Mouse (Mus musculus): ENCODE results near the gene P4ha2. TPM values are rescaled to one million over a fixed set of nuclear protein-coding genes. Genes with fewer than 3 reads are reported as not detected.
A peak's percentile ranks its signal among the peaks of the same experiment; 100 is the strongest.

P4ha2 gene
- polyA plus RNA-seq, 1 experiment = 23.4 TPM

- DNase-seq = no peak
- H3K36me3 ChIP-seq (ENCODE audit: control insufficient read depth, insufficient read depth, low read length) = no peaks in the 10 kb centered on the region
- WGBS = 74% methylated on average over 2 of the region's 2 CpGs
- no peak overlapping the region for H3K4me3 ChIP-seq (ENCODE audit: insufficient read depth, low read depth, low read length)
- TF ChIP-seq POLR2A (IDR thresholded peaks at IDR 0.05; ENCODE audit: low read depth, low read length) = no peak
- TF ChIP-seq CTCF (conservative IDR thresholded peaks at IDR 0.05; ENCODE audit: insufficient read depth, insufficient read length, low read depth, low read length) = no peak
- H3K27ac ChIP-seq (ENCODE audit: insufficient read depth, low read depth, low read length) = no peak overlapping the region
- H3K27me3 ChIP-seq (replicated peaks; ENCODE audit: control insufficient read depth, insufficient read depth, low read length) = no peaks in the 10 kb centered on the region
- H3K4me1 ChIP-seq (ENCODE audit: control insufficient read depth, insufficient read depth, low read length) = no peaks in the 10 kb centered on the region; the same call in 1 of the 2 replicates
These were observed 42.5 kb upstream of the P4ha2 start for GRCm38 (mm10) chr11:54057428-54057827.

- WGBS = 83% methylated on average over 10 of the region's 10 CpGs
- DNase-seq = no peak
- Histone ChIP-seq H3K4me3 (ENCODE audit: insufficient read depth, low read depth, low read length) (no peak overlapping the region), H3K27me3 (replicated peaks; ENCODE audit: control insufficient read depth, insufficient read depth, low read length) (no peaks in the 10 kb centered on the region), H3K27ac (ENCODE audit: insufficient read depth, low read depth, low read length) (no peak overlapping the region), H3K4me1 (ENCODE audit: control insufficient read depth, insufficient read depth, low read length) (peaks cover 1% of the 10 kb centered on the region; the same call in 1 of the 2 replicates), H3K36me3 (ENCODE audit: control insufficient read depth, insufficient read depth, low read length) (no peaks in the 10 kb centered on the region)
- TF ChIP-seq POLR2A (IDR thresholded peaks at IDR 0.05; ENCODE audit: low read depth, low read length) (no peak), CTCF (conservative IDR thresholded peaks at IDR 0.05; ENCODE audit: insufficient read depth, insufficient read length, low read depth, low read length) (no peak)
These were observed 41.8 kb upstream of the P4ha2 start for GRCm38 (mm10) chr11:54058056-54058617.

GRCm38 (mm10) chr11:54058643-54059042 lies 41.3 kb upstream of the P4ha2 start:
- Histone ChIP-seq H3K4me1 (ENCODE audit: control insufficient read depth, insufficient read depth, low read length) (peaks cover 4% of the 10 kb centered on the region; the same call in 1 of the 2 replicates), H3K27ac (ENCODE audit: insufficient read depth, low read depth, low read length) (no peak overlapping the region), H3K36me3 (ENCODE audit: control insufficient read depth, insufficient read depth, low read length) (no peaks in the 10 kb centered on the region), H3K4me3 (ENCODE audit: insufficient read depth, low read depth, low read length) (no peak overlapping the region), H3K27me3 (replicated peaks; ENCODE audit: control insufficient read depth, insufficient read depth, low read length) (no peaks in the 10 kb centered on the region)
- WGBS = 74% methylated on average over 6 of the region's 6 CpGs
- DNase-seq = no peak
- TF ChIP-seq POLR2A (IDR thresholded peaks at IDR 0.05; ENCODE audit: low read depth, low read length) = no peak
- no peak for TF ChIP-seq CTCF (conservative IDR thresholded peaks at IDR 0.05; ENCODE audit: insufficient read depth, insufficient read length, low read depth, low read length)

GRCm38 (mm10) chr11:54059526-54059925 lies 40.4 kb upstream of the P4ha2 start:
- Histone ChIP-seq H3K4me1 (ENCODE audit: control insufficient read depth, insufficient read depth, low read length) (0 out of 2 replicates have a peak, but pooled peaks cover 4% of the 10 kb centered on the region), H3K4me3 (ENCODE audit: insufficient read depth, low read depth, low read length) (no peak overlapping the region), H3K27ac (ENCODE audit: insufficient read depth, low read depth, low read length) (no peak overlapping the region), H3K36me3 (ENCODE audit: control insufficient read depth, insufficient read depth, low read length) (no peaks in the 10 kb centered on the region), H3K27me3 (replicated peaks; ENCODE audit: control insufficient read depth, insufficient read depth, low read length) (no peaks in the 10 kb centered on the region)
- no peak for DNase-seq
- TF ChIP-seq POLR2A (IDR thresholded peaks at IDR 0.05; ENCODE audit: low read depth, low read length) = no peak
- TF ChIP-seq CTCF (conservative IDR thresholded peaks at IDR 0.05; ENCODE audit: insufficient read depth, insufficient read length, low read depth, low read length) = no peak
- 100% methylated on average over 1 of the region's 1 CpGs for WGBS

GRCm38 (mm10) chr11:54060316-54060715 lies 39.6 kb upstream of the P4ha2 start:
- Histone ChIP-seq H3K4me1 (ENCODE audit: control insufficient read depth, insufficient read depth, low read length) (0 out of 2 replicates have a peak, but pooled peaks cover 4% of the 10 kb centered on the region), H3K4me3 (ENCODE audit: insufficient read depth, low read depth, low read length) (no peak overlapping the region), H3K27ac (ENCODE audit: insufficient read depth, low read depth, low read length) (peak overlapping the region; percentile 25; the same call in 1 of the 2 replicates), H3K27me3 (replicated peaks; ENCODE audit: control insufficient read depth, insufficient read depth, low read length) (no peaks in the 10 kb centered on the region), H3K36me3 (ENCODE audit: control insufficient read depth, insufficient read depth, low read length) (no peaks in the 10 kb centered on the region)
- peak; percentile 71 for DNase-seq
- TF ChIP-seq POLR2A (IDR thresholded peaks at IDR 0.05; ENCODE audit: low read depth, low read length) (no peak), CTCF (conservative IDR thresholded peaks at IDR 0.05; ENCODE audit: insufficient read depth, insufficient read length, low read depth, low read length) (no peak)
- WGBS = 39% methylated on average over 9 of the region's 9 CpGs

GRCm38 (mm10) chr11:54062086-54062752 lies 37.7 kb upstream of the P4ha2 start:
- peak; percentile 56 for DNase-seq
- no peaks in the 10 kb centered on the region for H3K36me3 ChIP-seq (ENCODE audit: control insufficient read depth, insufficient read depth, low read length)
- 0 out of 2 replicates have a peak, but pooled peaks cover 4% of the 10 kb centered on the region for H3K4me1 ChIP-seq (ENCODE audit: control insufficient read depth, insufficient read depth, low read length)
- TF ChIP-seq POLR2A (IDR thresholded peaks at IDR 0.05; ENCODE audit: low read depth, low read length) (no peak), CTCF (conservative IDR thresholded peaks at IDR 0.05; ENCODE audit: insufficient read depth, insufficient read length, low read depth, low read length) (no peak)
- no peaks in the 10 kb centered on the region for H3K27me3 ChIP-seq (replicated peaks; ENCODE audit: control insufficient read depth, insufficient read depth, low read length)
- no peak overlapping the region for H3K4me3 ChIP-seq (ENCODE audit: insufficient read depth, low read depth, low read length)
- WGBS = 46% methylated on average over 12 of the region's 12 CpGs
- peak overlapping the region; percentile 10; the same call in 1 of the 2 replicates for H3K27ac ChIP-seq (ENCODE audit: insufficient read depth, low read depth, low read length)

GRCm38 (mm10) chr11:54062753-54063471 lies 37.0 kb upstream of the P4ha2 start:
- Histone ChIP-seq H3K4me1 (ENCODE audit: control insufficient read depth, insufficient read depth, low read length) (0 out of 2 replicates have a peak, but pooled peaks cover 4% of the 10 kb centered on the region), H3K27me3 (replicated peaks; ENCODE audit: control insufficient read depth, insufficient read depth, low read length) (no peaks in the 10 kb centered on the region), H3K27ac (ENCODE audit: insufficient read depth, low read depth, low read length) (peak overlapping the region; percentile 10; the same call in 1 of the 2 replicates), H3K36me3 (ENCODE audit: control insufficient read depth, insufficient read depth, low read length) (no peaks in the 10 kb centered on the region), H3K4me3 (ENCODE audit: insufficient read depth, low read depth, low read length) (no peak overlapping the region)
- peak; percentile 54 for DNase-seq
- WGBS = 52% methylated on average over 9 of the region's 9 CpGs
- no peak for TF ChIP-seq CTCF (conservative IDR thresholded peaks at IDR 0.05; ENCODE audit: insufficient read depth, insufficient read length, low read depth, low read length)
- no peak for TF ChIP-seq POLR2A (IDR thresholded peaks at IDR 0.05; ENCODE audit: low read depth, low read length)
